In the genomic region with DNA sequence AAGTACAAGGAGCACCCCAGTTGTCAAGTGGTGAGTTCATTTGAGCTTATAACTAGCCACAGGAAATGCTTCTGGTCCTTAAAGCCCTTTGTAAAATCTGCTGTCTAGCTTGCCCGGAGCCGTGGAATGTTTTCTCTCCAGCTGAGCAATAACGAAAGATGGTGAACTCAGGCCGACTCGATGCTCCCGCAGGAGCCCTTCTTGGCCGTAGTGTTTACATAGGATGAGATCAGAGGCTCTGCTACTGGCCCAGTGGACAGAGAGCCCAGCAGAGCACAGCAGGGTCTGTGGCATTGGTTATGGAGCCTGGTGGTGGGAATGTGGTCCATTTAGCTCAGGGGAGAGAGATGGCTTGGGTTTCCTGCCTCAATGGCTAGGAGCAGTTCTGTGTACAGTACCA, we compare ENCODE assay signal across 14 mouse cellular contexts.
A peak's percentile ranks its signal among the peaks of the same experiment; 100 is the strongest.
DNase-seq lines count a peak whose midpoint lies in the region; ATAC-seq and TF ChIP-seq lines count a peak whose summit lies in the region.
"Had no signal": no experiment of that assay in that cellular context is flagged by ENCODE, and none has a peak within 500 bp of the region (broad histone marks: within the 10 kb centered on the region; RNA-seq: fewer than 3 reads in every experiment).

No protein-coding gene starts in this region.

- H3K9me3 ChIP-seq in embryonic facial prominence, embryonic 12.5 days = no peaks in the 10 kb centered on the region
- H3K9me3 ChIP-seq in embryonic facial prominence, embryonic 10.5 days = no peaks in the 10 kb centered on the region
- no peaks in the 10 kb centered on the region for H3K9me3 ChIP-seq in kidney, embryonic 16.5 days (ENCODE audit: low read length)
- H3K9me3 ChIP-seq in midbrain, embryonic 10.5 days (replicated peaks) = no peaks in the 10 kb centered on the region
- no peaks in the 10 kb centered on the region for H3K9me3 ChIP-seq in midbrain, embryonic 16.5 days (replicated peaks; ENCODE audit: control insufficient read depth, low read length, poor library complexity, severe bottlenecking)
- no peaks in the 10 kb centered on the region for H3K9me3 ChIP-seq in stomach, postnatal 0 days (ENCODE audit: control insufficient read depth, low read length)
- H3K9me3 ChIP-seq: liver, embryonic 13.5 days; neural tube, embryonic 13.5 days had no signal

- WGBS in embryonic facial prominence, embryonic 12.5 days = 30% methylated on average over 7 of the region's 7 CpGs
- WGBS in embryonic facial prominence, embryonic 10.5 days = 40% methylated on average over 7 of the region's 7 CpGs
- WGBS in kidney, embryonic 16.5 days = 15% methylated on average over 7 of the region's 7 CpGs
- WGBS in midbrain, embryonic 10.5 days = 66% methylated on average over 7 of the region's 7 CpGs
- WGBS in midbrain, embryonic 16.5 days = 57% methylated on average over 7 of the region's 7 CpGs
- 13% methylated on average over 7 of the region's 7 CpGs for WGBS in stomach, postnatal 0 days

- H3K27me3 ChIP-seq in embryonic facial prominence, embryonic 12.5 days = no peaks in the 10 kb centered on the region
- H3K27me3 ChIP-seq in embryonic facial prominence, embryonic 10.5 days (replicated peaks; ENCODE audit: low read depth, poor library complexity, severe bottlenecking) = no peaks in the 10 kb centered on the region
- no peaks in the 10 kb centered on the region for H3K27me3 ChIP-seq in kidney, embryonic 16.5 days (ENCODE audit: insufficient read depth, low read length)
- no peaks in the 10 kb centered on the region for H3K27me3 ChIP-seq in midbrain, embryonic 10.5 days (ENCODE audit: low read depth, poor library complexity, severe bottlenecking)
- no peaks in the 10 kb centered on the region for H3K27me3 ChIP-seq in midbrain, embryonic 16.5 days (ENCODE audit: control insufficient read depth, insufficient read depth, low read depth, low read length)
- H3K27me3 ChIP-seq in stomach, postnatal 0 days (ENCODE audit: control insufficient read depth, insufficient read depth, low read length) = no peaks in the 10 kb centered on the region
- H3K27me3 ChIP-seq: liver, embryonic 13.5 days; neural tube, embryonic 13.5 days had no signal

- H3K4me2 ChIP-seq in embryonic facial prominence, embryonic 12.5 days (replicated peaks) = no peak overlapping the region
- no peak overlapping the region for H3K4me2 ChIP-seq in kidney, embryonic 16.5 days (replicated peaks; ENCODE audit: low read depth, low read length)
- H3K4me2 ChIP-seq in midbrain, embryonic 16.5 days (ENCODE audit: low read length) = no peak overlapping the region
- H3K4me2 ChIP-seq in stomach, postnatal 0 days (replicated peaks; ENCODE audit: low read depth) = no peak overlapping the region
- H3K4me2 ChIP-seq: hindbrain, embryonic 14.5 days; liver, embryonic 13.5 days; neural tube, embryonic 13.5 days had no signal

- ATAC-seq in embryonic facial prominence, embryonic 12.5 days (ENCODE audit: insufficient number of reproducible peaks, insufficient read depth, low FRiP score, low TSS enrichment) = no peak
- ATAC-seq in kidney, embryonic 16.5 days (ENCODE audit: low FRiP score, low TSS enrichment) = peak; percentile 78; the same call in 1 of the 2 replicates
- no peak for ATAC-seq in midbrain, embryonic 16.5 days
- ATAC-seq in stomach, postnatal 0 days (ENCODE audit: low FRiP score, low TSS enrichment) = peak; percentile 48; the same call in 1 of the 2 replicates

- peak overlapping the region; percentile 32; the same call in 1 of the 2 replicates for H3K27ac ChIP-seq in embryonic facial prominence, embryonic 12.5 days
- no peak overlapping the region; the same call in 1 of the 2 replicates for H3K27ac ChIP-seq in embryonic facial prominence, embryonic 10.5 days (replicated peaks)
- no peak overlapping the region for H3K27ac ChIP-seq in kidney, embryonic 16.5 days (ENCODE audit: low read length)
- H3K27ac ChIP-seq in midbrain, embryonic 10.5 days (replicated peaks) = no peak overlapping the region
- no peak overlapping the region for H3K27ac ChIP-seq in midbrain, embryonic 16.5 days (ENCODE audit: low read length)
- H3K27ac ChIP-seq in stomach, postnatal 0 days (replicated peaks) = no peak overlapping the region
- H3K27ac ChIP-seq: hindbrain, embryonic 14.5 days; layer of hippocampus, adult 2 months; liver, embryonic 13.5 days; neural tube, embryonic 13.5 days had no signal

- DNase-seq in embryonic facial prominence, embryonic 10.5 days (ENCODE audit: low spot score) = no peak
- no peak for DNase-seq in kidney, postnatal 36 days
- peak; percentile 37 for DNase-seq in midbrain, embryonic 10.5 days (ENCODE audit: low spot score)
- no peak for DNase-seq in stomach, postnatal 0 days (ENCODE audit: low spot score)
- no peak for DNase-seq in spleen, adult 12 weeks (ENCODE audit: low spot score)
- DNase-seq: adrenal gland, postnatal 25 days; liver, embryonic 13.5 days; thymus, adult 2 months had no signal

- TF ChIP-seq CTCF in stomach, postnatal 0 days (IDR thresholded peaks at IDR 0.05; ENCODE audit: low read depth) = no peak; the same call in 1 of the 2 replicates

- H3K9ac ChIP-seq in embryonic facial prominence, embryonic 12.5 days = no peak overlapping the region
- H3K9ac ChIP-seq in kidney, embryonic 16.5 days (replicated peaks; ENCODE audit: low read length) = no peak overlapping the region
- H3K9ac ChIP-seq in midbrain, embryonic 16.5 days (ENCODE audit: low read depth, low read length) = no peak overlapping the region
- no peak overlapping the region for H3K9ac ChIP-seq in stomach, postnatal 0 days (ENCODE audit: low read length)
- H3K9ac ChIP-seq: hindbrain, embryonic 14.5 days; liver, embryonic 13.5 days; neural tube, embryonic 13.5 days had no signal

- no peak for TF ChIP-seq EP300 in stomach, postnatal 0 days (optimal IDR thresholded peaks at IDR 0.05)

- no peaks in the 10 kb centered on the region for H3K4me1 ChIP-seq in embryonic facial prominence, embryonic 12.5 days
- peaks cover 13% of the 10 kb centered on the region for H3K4me1 ChIP-seq in embryonic facial prominence, embryonic 10.5 days
- no peaks in the 10 kb centered on the region for H3K4me1 ChIP-seq in kidney, embryonic 16.5 days (ENCODE audit: insufficient read depth, low read length)
- peaks cover 14% of the 10 kb centered on the region for H3K4me1 ChIP-seq in midbrain, embryonic 10.5 days
- H3K4me1 ChIP-seq in midbrain, embryonic 16.5 days (ENCODE audit: control insufficient read depth, insufficient read depth, low read length) = no peaks in the 10 kb centered on the region
- H3K4me1 ChIP-seq in stomach, postnatal 0 days (replicated peaks; ENCODE audit: control insufficient read depth, insufficient read depth) = no peaks in the 10 kb centered on the region

- H3K4me3 ChIP-seq in embryonic facial prominence, embryonic 12.5 days = no peak overlapping the region
- no peak overlapping the region for H3K4me3 ChIP-seq in embryonic facial prominence, embryonic 10.5 days
- no peak overlapping the region for H3K4me3 ChIP-seq in kidney, embryonic 16.5 days (ENCODE audit: low read length)
- H3K4me3 ChIP-seq in midbrain, embryonic 10.5 days = no peak overlapping the region
- H3K4me3 ChIP-seq in midbrain, embryonic 16.5 days (ENCODE audit: low read depth, low read length) = no peak overlapping the region
- H3K4me3 ChIP-seq in stomach, postnatal 0 days (ENCODE audit: low read depth, low read length) = no peak overlapping the region
- H3K4me3 ChIP-seq: layer of hippocampus, adult 2 months; liver, embryonic 13.5 days; neural tube, embryonic 13.5 days had no signal

- no peaks in the 10 kb centered on the region for H3K36me3 ChIP-seq in embryonic facial prominence, embryonic 12.5 days
- H3K36me3 ChIP-seq in embryonic facial prominence, embryonic 10.5 days (replicated peaks) = no peaks in the 10 kb centered on the region
- H3K36me3 ChIP-seq in kidney, embryonic 16.5 days (ENCODE audit: insufficient read depth, low read length) = no peaks in the 10 kb centered on the region
- H3K36me3 ChIP-seq in midbrain, embryonic 10.5 days = no peaks in the 10 kb centered on the region
- H3K36me3 ChIP-seq in midbrain, embryonic 16.5 days (ENCODE audit: control insufficient read depth, insufficient read depth, low read length) = no peaks in the 10 kb centered on the region
- H3K36me3 ChIP-seq in stomach, postnatal 0 days (ENCODE audit: control insufficient read depth, insufficient read depth, low read length) = no peaks in the 10 kb centered on the region
- H3K36me3 ChIP-seq: liver, embryonic 13.5 days; neural tube, embryonic 13.5 days had no signal

Comparison
In these comparisons a context has a peak if more than half of its experiments do, and no peak if none do; other contexts are left out.
1. ATAC-seq: peak in kidney, embryonic 16.5 days (single experiment) and stomach, postnatal 0 days (single experiment); none in embryonic facial prominence, embryonic 12.5 days (single experiment) and midbrain, embryonic 16.5 days (single experiment).